Comparison of ENCODE assay signal across 9 mouse cellular contexts in genomic region chr9:107254476-107254875, GRCm38 (mm10). TPM values are rescaled to one million over a fixed set of nuclear protein-coding genes. Genes with fewer than 3 reads are reported as not detected.
DNase-seq lines count a peak whose midpoint lies in the region; ATAC-seq and TF ChIP-seq lines count a peak whose summit lies in the region.
"Had no signal": no experiment of that assay in that cellular context is flagged by ENCODE, and none has a peak within 500 bp of the region (broad histone marks: within the 10 kb centered on the region; RNA-seq: fewer than 3 reads in every experiment).

No protein-coding gene starts in this region.

- TF ChIP-seq CTCF in lung, adult 2 months (IDR thresholded peaks at IDR 0.05; ENCODE audit: insufficient read depth, low read length), result no peak

- H3K4me1 ChIP-seq in lung, embryonic 16.5 days (replicated peaks; ENCODE audit: control insufficient read depth, insufficient read depth, low read length), result no peaks in the 10 kb centered on the region
- no peaks in the 10 kb centered on the region for H3K4me1 ChIP-seq in lung, adult 2 months (ENCODE audit: control insufficient read depth, insufficient read depth, low read length)
- peaks cover 37% of the 10 kb centered on the region for H3K4me1 ChIP-seq in forebrain, embryonic 16.5 days (replicated peaks; ENCODE audit: control insufficient read depth, insufficient read depth, low read length)

- no peak overlapping the region for H3K27ac ChIP-seq in lung, embryonic 16.5 days (ENCODE audit: low read length)
- peak overlapping the region; percentile 54 for H3K27ac ChIP-seq in forebrain, embryonic 16.5 days (ENCODE audit: low read length)
- H3K27ac ChIP-seq: macrophage had no signal

- no peak overlapping the region for H3K4me2 ChIP-seq in lung, embryonic 16.5 days (ENCODE audit: low read depth, low read length)
- peak overlapping the region; percentile 1; the same call in 1 of the 2 replicates for H3K4me2 ChIP-seq in forebrain, embryonic 16.5 days (ENCODE audit: low read length)

- WGBS in lung, embryonic 16.5 days, result 59% methylated on average over 12 of the region's 12 CpGs
- WGBS in lung, adult 2 months, result 46% methylated on average over 12 of the region's 12 CpGs
- 35% methylated on average over 12 of the region's 12 CpGs for WGBS in forebrain, embryonic 16.5 days

- H3K4me3 ChIP-seq in lung, embryonic 16.5 days (ENCODE audit: low read length), result no peak overlapping the region
- H3K4me3 ChIP-seq in lung, adult 2 months (replicated peaks; ENCODE audit: extremely low read depth, low read depth, low read length), result no peak overlapping the region
- H3K4me3 ChIP-seq in forebrain, embryonic 16.5 days (replicated peaks; ENCODE audit: low read length), result no peak overlapping the region

- H3K9ac ChIP-seq in lung, embryonic 16.5 days (ENCODE audit: low read length), result no peak overlapping the region
- no peak overlapping the region for H3K9ac ChIP-seq in forebrain, embryonic 16.5 days (replicated peaks; ENCODE audit: low read depth, low read length)

- no peaks in the 10 kb centered on the region for H3K9me3 ChIP-seq in lung, embryonic 16.5 days (ENCODE audit: control insufficient read depth, low read length)
- no peaks in the 10 kb centered on the region for H3K9me3 ChIP-seq in forebrain, embryonic 16.5 days (ENCODE audit: control insufficient read depth, low read length)

- 0 out of 2 replicates have a peak, but pooled peaks have one; percentile 49 for ATAC-seq in lung, embryonic 16.5 days (ENCODE audit: low read depth)
- ATAC-seq in forebrain, embryonic 16.5 days, result peak; percentile 89

- H3K36me3 ChIP-seq in lung, embryonic 16.5 days (ENCODE audit: control insufficient read depth, insufficient read depth, low read length), result no peaks in the 10 kb centered on the region
- H3K36me3 ChIP-seq in forebrain, embryonic 16.5 days (ENCODE audit: control insufficient read depth, insufficient read depth), result no peaks in the 10 kb centered on the region

- intact Hi-C loops in heart, postnatal 14 days (cut with DNase I), result no loop called here

- no peak for DNase-seq in lung, adult 2 months
- peak; percentile 64 to 75 for DNase-seq in heart, postnatal 14 days
- peak; percentile 81 to 86 for DNase-seq in left cerebral cortex, adult 9 months (ENCODE audit: low spot score in 2 of 2)
- peak; percentile 89 for DNase-seq in telencephalon, adult 2 months (ENCODE audit: low read depth, low spot score)
- no peak for DNase-seq in lung, postnatal 36 days
- no peak for DNase-seq in thymus, adult 18-20 months

- no peak for TF ChIP-seq POLR2A in lung, adult 2 months (IDR thresholded peaks at IDR 0.05; ENCODE audit: borderline replicate concordance, extremely low read depth, low read depth, low read length)

- no peaks in the 10 kb centered on the region for H3K27me3 ChIP-seq in lung, embryonic 16.5 days (ENCODE audit: control insufficient read depth, insufficient read depth, low read depth, low read length)
- no peaks in the 10 kb centered on the region for H3K27me3 ChIP-seq in forebrain, embryonic 16.5 days (replicated peaks; ENCODE audit: control insufficient read depth, insufficient read depth, low read length)

RNA-seq across cellular contexts. Expression of gene Dock3, which starts 22.8 kb away (rescaled TPM):
- 0.19 and 0.23 TPM in 2 replicates for polyA plus RNA-seq in lung, embryonic 16.5 days (2015; fragmentation: Nextera tagmentation; extraction: Ambion mirVana)
- polyA plus RNA-seq in lung, adult 2 months (2012; rRNA removed), result 0.09 and 0.18 TPM in 2 replicates
- polyA plus RNA-seq in forebrain, embryonic 16.5 days (2015; fragmentation: Nextera tagmentation; extraction: Ambion mirVana), result 23.2 and 23.6 TPM in 2 replicates
- 1 to 10 TPM in 1 of 2 experiments, under 1 TPM in 1; 0.63 to 1.6 TPM for total RNA-seq in heart, postnatal 14 days (2021)

RNA-seq across cellular contexts. Expression of gene Mapkapk3, which starts 35.2 kb away (rescaled TPM):
- polyA plus RNA-seq in lung, embryonic 16.5 days (2015; fragmentation: Nextera tagmentation; extraction: Ambion mirVana), result 17.8 and 20.6 TPM in 2 replicates
- polyA plus RNA-seq in lung, adult 2 months (2012; rRNA removed), result 29.3 and 41.1 TPM in 2 replicates
- polyA plus RNA-seq in forebrain, embryonic 16.5 days (2015; fragmentation: Nextera tagmentation; extraction: Ambion mirVana), result 1.4 and 1.7 TPM in 2 replicates
- 10 to 100 TPM; 29.5 to 31.4 TPM for total RNA-seq in heart, postnatal 14 days (2021)

RNA-seq across cellular contexts. Expression of gene Cish, which starts 41.4 kb away (rescaled TPM):
- 19.3 and 20.5 TPM in 2 replicates for polyA plus RNA-seq in lung, embryonic 16.5 days (2015; fragmentation: Nextera tagmentation; extraction: Ambion mirVana)
- 61.1 and 72.2 TPM in 2 replicates for polyA plus RNA-seq in lung, adult 2 months (2012; rRNA removed)
- 9.2 and 11.1 TPM in 2 replicates for polyA plus RNA-seq in forebrain, embryonic 16.5 days (2015; fragmentation: Nextera tagmentation; extraction: Ambion mirVana)
- total RNA-seq in heart, postnatal 14 days (2021), result 100 to 1,000 TPM; 232 TPM

Comparison
In these comparisons a context has a peak if more than half of its experiments do, and no peak if none do; other contexts are left out.
1. DNase-seq: peak in heart, postnatal 14 days (2 of 2), left cerebral cortex, adult 9 months (2 of 2) and telencephalon, adult 2 months (single experiment); none in lung, adult 2 months (single experiment), lung, postnatal 36 days (single experiment) and thymus, adult 18-20 months (0 of 2).
2. RNA of gene Dock3, which starts 22.8 kb away (polyA plus RNA-seq): 23.2 to 23.6 TPM in forebrain, embryonic 16.5 days; 0.19 to 0.23 TPM in lung, embryonic 16.5 days and 0.09 to 0.18 TPM in lung, adult 2 months; every median in the first group is over 10 times any median in the second.